Mouse (Mus musculus) CH12F3 (cell line): ENCODE data around the gene Gm20388.

Source experiments
- in situ Hi-C: fragments of 300-500 bp; cut with MboI; formaldehyde crosslinking; loops from 2 replicates; pipeline ENCODE4 v1.14.3; 2020; ENCODE audit warnings: low sequenced_read_pairs

The Gm20388 gene

GRCm38 (mm10) chr8:122259351-122259750 is 2348.7 kb downstream of the Gm20388 start:
- in situ Hi-C loops = no loop called here

- in situ Hi-C loops = no loop called here
Observed at GRCm38 (mm10) chr8:122260755-122261154, 2350.1 kb downstream of the Gm20388 start.

GRCm38 (mm10) chr8:122262835-122263234 is 2352.2 kb downstream of the Gm20388 start:
- in situ Hi-C loops = no loop called here

GRCm38 (mm10) chr8:122264243-122264642 is 2353.6 kb downstream of the Gm20388 start:
- in situ Hi-C loops = no loop called here

- in situ Hi-C loops = no loop called here
Observed at GRCm38 (mm10) chr8:122265522-122265921, 2354.9 kb downstream of the Gm20388 start.

- in situ Hi-C loops = no loop called here
Observed at GRCm38 (mm10) chr8:122266867-122267266, 2356.2 kb downstream of the Gm20388 start.

GRCm38 (mm10) chr8:122268861-122269260 is 2358.2 kb downstream of the Gm20388 start:
- in situ Hi-C loops = no loop called here

- in situ Hi-C loops = no loop called here
Observed at GRCm38 (mm10) chr8:122269404-122269803, 2358.8 kb downstream of the Gm20388 start.

- in situ Hi-C loops = no loop called here
Observed at GRCm38 (mm10) chr8:122270555-122270954, 2359.9 kb downstream of the Gm20388 start.

GRCm38 (mm10) chr8:122273152-122273551 is 2362.5 kb downstream of the Gm20388 start:
- in situ Hi-C loops = no loop called here

GRCm38 (mm10) chr8:122273826-122274225 is 2363.2 kb downstream of the Gm20388 start:
- in situ Hi-C loops = no loop called here

- in situ Hi-C loops = loop anchor here (5.0 kb wide), 1 partner anchor 57 kb away; no protein-coding TSS in a partner anchor
Observed at GRCm38 (mm10) chr8:122274651-122275391, 2364.2 kb downstream of the Gm20388 start.

GRCm38 (mm10) chr8:122276308-122276707 is 2365.7 kb downstream of the Gm20388 start:
- in situ Hi-C loops = loop anchor here (5.0 kb wide), 1 partner anchor 56 kb away; no protein-coding TSS in a partner anchor

- in situ Hi-C loops = loop anchor here (5.0 kb wide), 1 partner anchor 55 kb away; no protein-coding TSS in a partner anchor
Observed at GRCm38 (mm10) chr8:122277204-122277995, 2366.8 kb downstream of the Gm20388 start.

- in situ Hi-C loops = no loop called here
Observed at GRCm38 (mm10) chr8:122280156-122280555, 2369.5 kb downstream of the Gm20388 start.

GRCm38 (mm10) chr8:122280588-122281316 is 2370.1 kb downstream of the Gm20388 start:
- in situ Hi-C loops = no loop called here

- in situ Hi-C loops = no loop called here
Observed at GRCm38 (mm10) chr8:122281317-122282034, 2370.8 kb downstream of the Gm20388 start.

GRCm38 (mm10) chr8:122282035-122282358 is 2371.4 kb downstream of the Gm20388 start, which contains the start of gene Zfpm1:
Gene Zfpm1 (plus strand): TSS chr8:122282141.
- in situ Hi-C loops = no loop called here

- in situ Hi-C loops = no loop called here
Observed at GRCm38 (mm10) chr8:122282501-122283355, 2372.1 kb downstream of the Gm20388 start.
